Mouse (Mus musculus) spleen, postnatal 4 days (tissue): Measurements from ENCODE around the gene Wdr91.

Experiments
- DNase-seq, 2 experiments: peaks; one replicate each; pipeline ENCODE4 v3.0.0; 2022; ENCODE audit warnings: low spot score in 2 of 2

The Wdr91 gene

DNA sequence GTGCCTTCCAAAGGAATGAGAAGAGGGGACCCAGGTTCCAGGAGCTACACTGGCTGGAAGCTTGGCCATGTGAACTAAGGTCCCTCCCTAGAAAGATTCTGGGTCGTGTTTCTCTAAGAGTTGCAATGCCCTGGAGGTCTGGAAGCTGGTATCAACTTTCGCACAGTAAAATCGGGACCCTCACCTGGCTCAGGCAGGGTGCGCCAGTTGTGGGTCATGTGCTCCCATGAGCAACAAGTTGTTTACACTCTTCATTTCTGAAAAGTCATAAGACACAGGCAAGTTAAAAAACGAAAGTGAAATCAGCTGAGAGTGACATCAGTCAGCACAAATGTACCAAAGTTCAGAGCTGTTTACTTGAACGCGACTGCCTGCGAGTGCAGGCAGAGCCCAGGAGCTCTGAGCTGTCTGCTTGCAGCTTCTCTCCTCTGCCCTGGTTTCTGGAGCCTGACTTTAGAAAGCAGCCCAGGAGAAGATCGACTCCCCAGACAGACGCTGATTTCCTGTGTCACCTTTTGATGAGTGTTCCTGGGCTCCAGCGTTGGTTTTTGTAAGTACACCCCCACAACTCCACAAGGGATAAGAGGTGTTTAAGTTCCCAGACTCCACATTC is 47.8 kb downstream of the Wdr91 start, which contains the start of gene Tmem140:
Gene Tmem140, plus strand, starts transcription at position 356 of the 613 bp plus-strand sequence.
- peak in 1 of 2 experiments; percentile 68 for DNase-seq

DNA sequence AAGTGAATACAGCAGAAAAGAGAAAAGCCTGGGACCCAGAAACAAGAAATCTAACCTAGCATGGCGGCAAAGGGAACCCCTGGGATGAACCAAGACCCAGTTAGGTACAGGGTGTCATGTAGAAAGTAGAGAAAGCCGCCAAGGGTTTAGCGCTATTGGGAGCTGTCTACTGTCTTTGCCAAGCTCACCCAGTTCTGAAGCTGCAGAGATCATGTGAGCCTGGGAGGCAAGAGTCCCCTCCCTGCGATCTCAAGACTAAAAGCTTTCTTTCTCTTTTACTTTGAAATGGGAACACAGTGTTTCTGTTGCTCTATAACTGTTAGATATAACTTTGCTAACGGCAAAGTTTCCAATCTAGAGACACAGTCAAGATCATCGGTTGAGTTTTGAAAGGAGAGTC is 48.3 kb downstream of the Wdr91 start:
- peak in 1 of 2 experiments; percentile 64 for DNase-seq

- peak in 1 of 2 experiments; percentile 59 for DNase-seq
These were observed 49.1 kb downstream of the Wdr91 start for GRCm38 (mm10) chr6:34861546-34862053.

DNA sequence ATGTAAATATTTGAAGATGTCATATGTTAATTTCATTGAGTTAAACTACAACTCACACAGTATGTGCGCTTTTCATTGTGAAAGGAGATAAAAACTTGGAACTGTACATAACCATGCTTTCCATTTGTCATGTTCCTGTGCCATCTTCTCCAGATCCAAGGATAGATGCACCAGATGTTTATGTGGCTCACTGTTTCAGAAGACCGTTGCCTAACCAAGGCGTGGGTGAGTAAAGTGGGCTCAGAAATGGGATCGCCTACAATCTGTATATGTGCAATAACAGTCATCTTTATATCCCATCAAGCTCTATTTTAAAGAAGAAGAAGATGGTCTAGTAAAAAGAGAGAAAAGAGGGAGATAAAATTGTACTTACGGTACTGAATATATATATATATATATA is 78.3 kb downstream of the Wdr91 start:
- DNase-seq: no peak
